Mouse (Mus musculus): Measurements from ENCODE around the gene Dyrk2.
A peak's percentile ranks its signal among the peaks of the same experiment; 100 is the strongest.

Dyrk2 gene

GRCm38 (mm10) chr10:118870201-118870980 lies at the start of gene Dyrk2:
Gene Dyrk2, minus strand, starts transcription at chr10:118870209.
- DNase-seq, result peak; percentile 11 to 14

GRCm38 (mm10) chr10:118902625-118903024 lies 32.6 kb upstream of the Dyrk2 start:
- DNase-seq, result no peak

DNA sequence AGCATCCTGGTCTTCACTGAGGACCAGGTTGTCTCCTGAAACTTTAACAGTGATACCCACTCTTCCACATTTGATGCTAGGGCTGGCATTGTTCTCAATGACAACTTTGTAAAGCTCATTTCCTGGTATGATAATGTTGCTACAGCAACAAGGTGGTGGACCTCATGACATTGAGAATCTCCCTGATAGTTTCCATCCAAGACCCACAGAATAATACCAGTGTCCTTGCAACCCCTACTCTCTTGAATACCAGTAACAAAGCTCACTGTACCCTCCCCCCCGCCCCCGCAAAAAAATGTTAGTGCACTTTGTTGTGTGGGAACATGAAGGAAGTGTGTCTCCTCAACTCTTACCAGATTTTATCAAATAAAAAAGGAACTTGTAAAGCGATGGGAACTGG lies 23.6 kb upstream of the Dyrk2 start:
- DNase-seq, result no peak

DNA sequence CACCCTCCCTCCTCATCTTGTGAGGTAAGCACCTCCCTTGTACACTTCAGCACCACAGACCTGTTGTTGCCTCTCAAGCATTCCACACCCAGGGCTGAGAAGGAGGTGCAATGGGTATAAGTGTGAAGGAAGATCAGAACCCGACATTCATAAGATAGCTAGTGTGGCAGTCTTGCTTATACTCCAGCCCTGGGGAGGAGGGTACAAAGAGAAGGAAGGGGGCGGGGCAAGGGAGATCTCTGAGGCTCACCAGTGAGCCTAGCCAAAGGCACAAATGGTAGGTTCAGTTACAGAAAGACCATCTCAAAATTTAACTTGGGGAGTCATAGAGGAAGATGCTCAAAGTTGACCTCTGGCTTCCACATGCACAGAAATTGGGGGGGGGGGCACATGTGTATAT lies 14.1 kb upstream of the Dyrk2 start:
- no peak for DNase-seq

DNA sequence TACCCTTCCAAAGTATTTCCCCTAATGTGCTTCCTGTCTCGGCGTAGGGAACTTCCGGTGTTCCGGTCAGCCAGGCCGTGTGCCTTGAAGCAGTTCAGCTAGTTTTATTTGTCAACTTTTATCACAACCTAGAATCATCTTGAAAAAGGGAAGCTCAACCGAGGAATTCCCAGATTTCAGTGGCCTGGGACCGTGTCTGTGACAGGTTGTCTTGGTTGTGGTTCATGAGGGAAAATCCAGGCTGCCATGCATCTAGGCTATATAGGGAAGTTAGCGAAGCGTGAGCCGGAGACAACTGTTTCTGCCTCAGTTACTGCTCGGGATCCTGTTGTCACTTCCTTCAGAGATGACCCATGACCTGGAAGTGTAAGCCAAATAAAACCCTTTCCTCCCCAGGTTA lies 13.3 kb upstream of the Dyrk2 start:
- DNase-seq, result no peak

DNA sequence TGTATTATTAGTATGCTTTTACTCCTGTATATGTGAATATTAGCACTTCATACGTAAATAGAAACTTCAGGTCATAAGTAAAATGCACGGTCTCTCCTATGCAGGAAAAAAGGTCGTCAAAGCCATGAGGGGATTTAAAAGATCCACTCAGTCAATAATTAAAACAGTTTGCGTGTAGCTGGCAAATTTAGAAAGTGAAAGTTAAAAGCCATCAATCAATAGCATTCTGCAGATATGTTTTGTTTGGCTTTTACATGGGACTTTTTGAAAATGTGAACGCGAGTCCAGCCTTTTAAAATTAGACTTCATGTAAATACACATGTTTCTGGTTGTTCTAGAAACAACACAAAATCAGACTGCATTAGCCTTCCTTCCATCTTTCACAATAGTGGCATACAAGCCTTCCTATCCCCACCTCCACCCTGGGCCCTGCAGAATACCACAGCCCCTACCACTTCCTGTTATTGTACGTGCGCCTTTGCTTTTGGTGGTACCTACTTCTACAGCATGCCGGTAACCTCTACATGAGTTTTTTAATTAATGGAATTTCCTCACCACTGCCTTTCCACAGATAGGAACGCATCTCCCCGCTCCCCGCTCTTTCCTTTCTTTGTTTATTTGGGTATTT lies 12.4 kb upstream of the Dyrk2 start:
- DNase-seq, result no peak

DNA sequence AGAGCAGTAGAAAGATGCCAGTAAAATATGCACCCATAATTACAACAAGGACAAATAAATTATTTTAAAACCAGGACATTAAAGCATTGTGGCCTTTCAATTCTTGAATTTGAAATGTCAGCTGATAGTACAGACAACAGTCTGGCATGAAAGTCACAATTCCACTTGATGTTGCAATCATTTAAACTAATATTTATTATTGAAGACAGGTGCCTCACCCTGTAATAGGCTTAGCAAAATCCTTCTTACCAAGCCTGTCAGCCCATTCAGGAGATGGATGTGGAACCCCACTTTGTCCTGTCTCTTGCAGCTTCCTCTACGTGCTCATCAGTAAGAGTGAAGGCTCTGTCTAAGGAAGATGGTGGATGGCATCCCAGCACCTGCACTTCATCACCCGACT lies 10.8 kb upstream of the Dyrk2 start:
- no peak for DNase-seq

- DNase-seq, result no peak
These were observed 2.2 kb upstream of the Dyrk2 start for GRCm38 (mm10) chr10:118872196-118872595.

DNA sequence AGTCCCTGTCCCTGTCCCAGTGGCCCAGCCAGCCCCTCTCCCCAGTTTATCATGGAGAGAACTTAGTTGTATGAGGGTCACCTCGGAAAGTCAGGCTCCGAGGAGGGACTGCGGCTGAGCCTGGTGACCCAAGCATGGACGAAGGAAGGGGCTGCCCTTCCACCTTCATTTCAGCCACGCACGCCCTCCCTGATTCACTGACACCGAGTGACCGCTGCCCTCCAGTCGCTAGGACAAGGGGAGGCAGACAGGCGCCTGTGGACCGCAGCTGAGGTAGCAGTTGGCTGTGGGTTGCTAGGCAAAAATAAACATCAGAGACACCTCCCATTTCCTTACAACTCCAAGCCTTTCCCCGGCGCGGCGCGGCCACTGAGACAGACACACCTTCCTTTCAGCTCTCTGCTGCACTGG lies 413 bp downstream of the Dyrk2 start:
- peak; percentile 41 to 49 for DNase-seq

- peak; percentile 50 to 72 for DNase-seq
These were observed 1.1 kb downstream of the Dyrk2 start for GRCm38 (mm10) chr10:118868601-118869590.

- no peak for DNase-seq
These were observed 2.0 kb downstream of the Dyrk2 start for GRCm38 (mm10) chr10:118867896-118868600.

GRCm38 (mm10) chr10:118867304-118867895 lies 2.6 kb downstream of the Dyrk2 start:
- DNase-seq, result no peak

DNA sequence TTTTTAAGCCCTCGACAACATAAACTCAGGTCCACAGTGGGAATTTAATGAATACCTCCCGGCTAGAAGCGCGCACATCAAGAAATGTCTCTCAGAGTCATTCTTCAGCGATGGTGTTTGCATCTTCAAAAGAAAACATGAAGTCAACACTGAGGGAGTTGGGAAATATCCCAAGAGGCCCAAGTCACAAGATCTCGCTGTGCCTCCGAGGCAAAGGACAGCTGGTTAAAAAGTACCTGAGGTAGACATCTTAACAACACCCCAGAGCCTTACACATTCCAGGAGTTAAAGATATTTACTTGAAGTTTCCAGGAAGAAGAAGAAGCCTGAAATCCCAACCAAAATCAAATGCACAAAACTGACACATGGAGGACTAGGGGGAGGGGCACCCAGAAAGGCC lies 5.0 kb downstream of the Dyrk2 start:
- no peak for DNase-seq

GRCm38 (mm10) chr10:118863611-118864010 lies 6.4 kb downstream of the Dyrk2 start:
- DNase-seq, result no peak

DNA sequence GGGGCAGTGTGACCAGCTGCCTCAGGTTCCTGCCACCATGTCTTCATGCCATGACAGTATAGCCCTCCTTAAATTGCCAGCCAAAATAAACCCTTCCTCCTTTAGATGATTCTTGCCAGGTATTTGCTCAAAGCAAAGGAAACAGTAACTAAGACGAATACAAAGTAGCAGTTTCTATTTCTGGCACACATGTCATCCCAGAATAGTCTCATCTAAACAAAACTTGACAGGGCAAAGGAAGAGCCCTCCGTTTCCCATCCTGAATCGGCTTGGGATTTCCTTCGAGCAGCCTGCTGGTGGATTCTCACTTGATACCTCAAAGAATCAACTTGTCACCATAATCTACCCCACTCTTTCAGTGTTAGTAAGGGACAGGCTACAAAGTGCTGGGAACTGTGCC lies 7.8 kb downstream of the Dyrk2 start:
- DNase-seq, result no peak

DNA sequence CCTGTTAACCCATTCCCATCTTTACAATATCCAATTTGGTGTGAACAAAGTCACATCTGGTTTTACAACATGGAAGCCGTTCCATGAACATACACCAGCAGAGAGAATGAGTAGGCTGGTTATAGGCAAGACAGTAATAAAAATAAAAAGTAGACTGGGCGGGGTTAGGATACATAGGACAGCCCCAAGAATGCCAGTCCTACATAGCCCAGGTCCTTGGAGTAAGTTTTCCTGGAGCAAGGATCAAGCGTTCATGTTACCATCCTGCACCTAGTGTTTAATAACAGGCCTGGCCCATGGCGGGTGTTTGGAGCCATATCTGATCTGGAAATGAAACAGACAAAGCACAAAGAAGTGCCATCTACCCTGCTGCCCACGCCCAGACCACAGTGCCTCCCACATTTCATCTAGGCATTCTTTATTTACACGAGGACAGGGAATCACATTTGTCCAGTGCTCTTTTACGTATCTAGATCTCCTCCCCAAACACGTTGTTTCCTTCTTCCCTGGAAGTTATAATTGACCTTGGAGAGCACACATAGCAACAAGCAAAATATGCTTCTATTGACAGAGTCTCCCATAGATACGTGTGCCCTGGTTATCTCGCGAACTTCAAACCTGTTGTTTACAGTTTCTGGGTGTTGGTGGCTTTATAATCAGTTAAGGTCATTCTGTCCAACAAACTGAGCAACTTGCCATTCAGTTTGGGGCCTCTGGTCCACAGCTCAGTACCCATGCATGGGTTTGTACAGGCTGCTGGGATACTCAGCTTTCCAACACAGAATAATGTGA lies 8.6 kb downstream of the Dyrk2 start:
- DNase-seq, result no peak

- no peak for DNase-seq
These were observed 10.4 kb downstream of the Dyrk2 start for GRCm38 (mm10) chr10:118859655-118860054.

DNA sequence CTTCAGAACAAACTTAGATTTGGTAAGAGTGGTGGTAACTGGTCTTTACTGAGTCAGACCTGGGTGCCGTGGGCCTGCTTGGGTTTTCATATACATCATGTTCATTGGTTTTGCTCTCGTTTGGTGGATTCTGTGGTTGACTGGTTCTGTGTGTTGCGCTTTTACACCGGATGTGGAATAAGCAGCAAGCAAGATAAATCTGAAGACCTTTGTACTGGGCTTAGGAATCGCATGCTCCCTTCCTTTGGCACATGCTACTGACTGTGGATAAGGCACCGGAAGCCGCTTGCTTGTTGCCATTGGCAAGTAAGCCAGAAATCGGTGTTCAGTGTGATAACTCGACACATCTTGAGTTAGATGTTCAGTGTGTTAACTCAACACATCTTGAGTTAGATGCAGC lies 15.4 kb downstream of the Dyrk2 start:
- no peak for DNase-seq

- DNase-seq, result no peak
These were observed 17.5 kb downstream of the Dyrk2 start for GRCm38 (mm10) chr10:118852554-118852953.

DNA sequence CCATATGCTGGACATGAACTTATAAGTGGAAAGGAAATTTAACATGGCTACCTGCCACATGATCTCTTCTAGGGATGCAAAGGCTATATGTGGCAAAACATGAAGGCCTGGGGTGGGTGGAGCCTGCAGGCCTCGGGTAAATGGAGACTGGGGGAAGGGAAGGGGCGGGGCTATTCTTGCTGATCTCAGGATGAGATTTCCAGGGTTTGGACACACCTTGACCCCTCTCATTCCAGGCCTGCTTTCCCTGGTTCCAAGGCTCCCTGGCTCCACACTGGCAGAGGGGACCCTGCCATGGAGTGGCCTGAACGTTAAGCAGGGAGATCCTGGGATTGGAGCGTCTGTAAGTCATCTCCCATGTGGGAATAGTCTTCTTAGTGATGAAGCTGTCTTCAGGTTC lies 21.5 kb downstream of the Dyrk2 start:
- DNase-seq, result no peak

- no peak for DNase-seq
These were observed 22.9 kb downstream of the Dyrk2 start for GRCm38 (mm10) chr10:118846991-118847545.

All from cerebellum, postnatal 36 days (tissue).